Mouse (Mus musculus): ENCODE measurements around the gene Hist1h2ad. TPM values are rescaled to one million over a fixed set of nuclear protein-coding genes. Genes with fewer than 3 reads are reported as not detected.
"Not testable (repeated sequence)": the region's sequence is repeated elsewhere in the genome, so short reads cannot be mapped to it uniquely, and the experiment has no call there.

The Hist1h2ad gene
- polyA plus RNA-seq, 1 experiment from 2014 or later = 3.9 TPM

DNA sequence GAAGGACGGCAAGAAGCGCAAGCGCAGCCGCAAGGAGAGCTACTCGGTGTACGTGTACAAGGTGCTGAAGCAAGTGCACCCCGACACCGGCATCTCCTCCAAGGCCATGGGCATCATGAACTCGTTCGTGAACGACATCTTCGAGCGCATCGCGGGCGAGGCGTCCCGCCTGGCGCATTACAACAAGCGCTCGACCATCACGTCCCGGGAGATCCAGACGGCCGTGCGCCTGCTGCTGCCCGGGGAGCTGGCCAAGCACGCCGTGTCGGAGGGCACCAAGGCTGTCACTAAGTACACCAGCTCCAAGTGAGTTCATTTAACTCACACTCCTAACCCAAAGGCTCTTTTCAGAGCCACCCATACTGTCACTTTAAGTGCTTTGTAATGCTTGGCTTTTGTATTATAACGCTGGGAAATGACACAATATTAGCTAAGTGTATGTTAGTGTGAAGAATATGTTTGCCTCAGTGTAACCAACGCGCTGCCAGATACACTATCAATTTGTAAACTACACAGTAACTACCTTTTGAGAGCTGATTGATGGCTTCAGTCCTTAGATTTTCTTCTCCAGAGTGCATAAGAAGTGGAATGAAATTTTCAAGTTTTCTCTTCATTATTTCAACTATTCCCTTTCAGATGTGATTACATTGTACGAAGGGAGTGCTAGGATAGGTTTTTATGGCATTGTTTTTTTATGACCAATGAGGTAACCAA lies 2.5 kb upstream of the Hist1h2ad start:
- H3K4me3 ChIP-seq (replicated peaks) = peak overlapping the region; percentile 49

DNA sequence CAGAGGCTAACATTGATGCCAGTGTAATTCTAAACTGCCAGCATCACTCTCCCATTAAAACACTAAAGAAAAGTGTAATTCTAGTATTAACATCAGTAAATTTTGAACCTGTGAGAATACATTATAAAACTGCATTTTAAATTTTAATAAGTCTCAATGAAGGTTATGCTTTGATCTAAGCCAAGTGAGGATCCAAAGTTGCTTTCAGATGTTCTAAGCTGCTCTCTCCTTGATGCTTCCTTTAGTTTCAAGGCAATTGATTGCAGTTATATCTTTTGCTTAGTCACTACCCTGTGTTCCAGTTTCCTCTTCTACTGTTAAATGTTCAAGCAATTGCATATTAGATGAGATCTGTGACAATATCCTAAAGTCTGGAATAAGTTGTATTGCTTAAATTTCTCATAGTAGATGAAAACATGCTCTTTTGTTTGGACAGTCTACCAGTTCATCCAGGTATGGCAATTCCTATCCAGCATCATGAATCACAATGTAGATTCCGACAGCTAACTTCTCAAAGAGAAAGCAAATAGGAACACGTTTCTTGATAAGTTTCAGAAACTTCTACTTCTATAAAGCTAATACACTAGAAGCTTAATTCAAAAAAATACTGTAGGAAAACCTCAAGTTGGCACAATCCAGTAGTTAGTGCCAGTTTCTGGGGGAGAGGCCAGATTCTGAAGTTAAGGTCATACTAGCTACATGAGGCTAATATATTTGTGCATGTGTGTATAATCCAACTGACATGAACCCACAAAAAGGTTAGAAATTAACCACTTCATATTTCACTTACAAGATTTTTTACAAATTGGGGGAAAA lies 1.8 kb upstream of the Hist1h2ad start:
- H3K4me1 ChIP-seq = peaks cover 29% of the 10 kb centered on the region
- H3K4me2 ChIP-seq (replicated peaks) = peak overlapping the region; percentile 59
- no peaks in the 10 kb centered on the region for H3K36me3 ChIP-seq
- H3K27me3 ChIP-seq = no peaks in the 10 kb centered on the region
- H3K27ac ChIP-seq (replicated peaks) = peak overlapping the region; percentile 96; the same call in 1 of the 2 replicates
- H3K9ac ChIP-seq = peak overlapping the region; percentile 47
- peak overlapping the region; percentile 49 for H3K4me3 ChIP-seq (replicated peaks)
- H3K9me3 ChIP-seq (replicated peaks) = no peaks in the 10 kb centered on the region
- 26% methylated on average over 2 of the region's 2 CpGs for WGBS
- no peak for ATAC-seq (ENCODE audit: insufficient number of reproducible peaks, low FRiP score, low TSS enrichment, low read depth)

More for the DNA sequence above, 2.5 kb upstream of the Hist1h2ad start:
- Histone ChIP-seq H3K4me1 (peaks cover 21% of the 10 kb centered on the region), H3K9ac (peak overlapping the region; percentile 47), H3K4me2 (replicated peaks) (peak overlapping the region; percentile 59), H3K27ac (replicated peaks) (peak overlapping the region; percentile 96)
- H3K36me3 ChIP-seq; H3K9me3 ChIP-seq (replicated peaks); H3K27me3 ChIP-seq; ATAC-seq (ENCODE audit: insufficient number of reproducible peaks, low FRiP score, low TSS enrichment, low read depth): not testable (repeated sequence)
- under 1% methylated on average over 17 of the region's 34 CpGs for WGBS

DNA sequence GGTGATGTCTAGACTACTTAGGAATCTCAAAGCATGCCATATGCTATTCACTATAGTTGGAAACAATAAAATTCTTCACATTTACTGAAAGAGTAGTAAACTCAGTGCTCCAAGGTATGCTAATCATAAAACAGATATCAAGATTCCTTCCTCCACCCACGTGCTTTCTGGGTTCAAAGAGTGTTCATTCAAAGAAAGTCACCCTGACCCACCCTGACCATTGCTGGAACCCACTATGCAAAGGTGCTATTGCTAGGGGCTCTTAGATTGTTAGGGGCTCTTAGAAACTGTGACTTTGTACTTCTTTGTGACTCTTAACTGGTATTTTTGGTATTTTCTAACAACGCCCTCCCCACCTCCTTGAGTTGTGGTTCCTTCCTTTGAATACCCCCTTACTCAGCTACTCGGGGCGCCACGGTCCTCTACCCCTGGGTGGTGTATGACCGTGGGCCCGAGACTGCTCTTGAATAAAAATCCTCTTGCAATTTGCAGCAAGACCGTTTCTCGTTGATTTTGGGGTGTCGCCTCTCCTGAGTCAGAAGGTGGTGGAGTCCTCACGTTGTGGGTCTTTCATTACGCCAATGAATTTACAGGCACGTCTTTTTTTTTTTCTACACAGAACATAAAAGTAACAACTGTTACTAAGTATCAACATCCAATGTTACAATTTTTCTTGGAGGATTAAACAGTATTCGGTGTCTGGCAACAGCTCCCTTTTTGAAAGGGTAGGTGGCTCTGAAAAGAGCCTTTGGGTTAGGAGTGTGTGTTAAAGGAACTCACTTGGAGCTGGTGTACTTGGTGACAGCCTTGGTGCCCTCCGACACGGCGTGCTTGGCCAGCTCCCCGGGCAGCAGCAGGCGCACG lies 915 bp upstream of the Hist1h2ad start:
- H3K4me3 ChIP-seq (replicated peaks) = peak overlapping the region; percentile 49
- peak overlapping the region; percentile 40 for H3K9ac ChIP-seq
- H3K27ac ChIP-seq (replicated peaks) = peak overlapping the region; percentile 96
- H3K4me2 ChIP-seq (replicated peaks) = peak overlapping the region; percentile 59
- 6% methylated on average over 19 of the region's 20 CpGs for WGBS
- not testable (repeated sequence) for ATAC-seq (ENCODE audit: insufficient number of reproducible peaks, low FRiP score, low TSS enrichment, low read depth); H3K36me3 ChIP-seq; H3K9me3 ChIP-seq (replicated peaks); H3K27me3 ChIP-seq
- peaks cover 29% of the 10 kb centered on the region for H3K4me1 ChIP-seq

DNA sequence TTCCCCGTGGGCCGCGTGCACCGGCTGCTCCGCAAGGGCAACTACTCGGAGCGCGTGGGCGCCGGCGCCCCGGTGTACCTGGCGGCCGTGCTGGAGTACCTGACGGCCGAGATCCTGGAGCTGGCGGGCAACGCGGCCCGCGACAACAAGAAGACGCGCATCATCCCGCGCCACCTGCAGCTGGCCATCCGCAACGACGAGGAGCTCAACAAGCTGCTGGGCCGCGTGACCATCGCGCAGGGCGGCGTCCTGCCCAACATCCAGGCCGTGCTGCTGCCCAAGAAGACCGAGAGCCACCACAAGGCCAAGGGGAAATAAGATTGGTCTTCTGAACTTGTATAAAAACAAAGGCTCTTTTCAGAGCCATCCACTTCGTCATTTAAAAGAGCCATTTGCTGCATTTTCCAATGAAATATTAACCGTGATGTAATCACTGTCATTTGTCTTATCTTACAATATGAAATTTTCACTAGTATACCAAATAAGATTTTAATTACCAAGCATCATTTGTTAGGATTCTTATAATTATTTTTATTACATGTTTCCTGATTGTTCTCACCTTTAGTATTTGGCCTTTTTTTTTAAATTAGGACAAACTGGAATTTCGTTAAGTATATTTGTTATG lies 477 bp downstream of the Hist1h2ad start:
- Histone ChIP-seq H3K4me2 (replicated peaks) (peak overlapping the region; percentile 67), H3K27ac (replicated peaks) (peak overlapping the region; percentile 96), H3K4me1 (peaks cover 29% of the 10 kb centered on the region), H3K4me3 (replicated peaks) (peak overlapping the region; percentile 49)
- H3K36me3 ChIP-seq; H3K9me3 ChIP-seq (replicated peaks); H3K27me3 ChIP-seq; H3K9ac ChIP-seq; ATAC-seq (ENCODE audit: insufficient number of reproducible peaks, low FRiP score, low TSS enrichment, low read depth): not testable (repeated sequence)
- WGBS = 0% methylated on average over 5 of the region's 39 CpGs

DNA sequence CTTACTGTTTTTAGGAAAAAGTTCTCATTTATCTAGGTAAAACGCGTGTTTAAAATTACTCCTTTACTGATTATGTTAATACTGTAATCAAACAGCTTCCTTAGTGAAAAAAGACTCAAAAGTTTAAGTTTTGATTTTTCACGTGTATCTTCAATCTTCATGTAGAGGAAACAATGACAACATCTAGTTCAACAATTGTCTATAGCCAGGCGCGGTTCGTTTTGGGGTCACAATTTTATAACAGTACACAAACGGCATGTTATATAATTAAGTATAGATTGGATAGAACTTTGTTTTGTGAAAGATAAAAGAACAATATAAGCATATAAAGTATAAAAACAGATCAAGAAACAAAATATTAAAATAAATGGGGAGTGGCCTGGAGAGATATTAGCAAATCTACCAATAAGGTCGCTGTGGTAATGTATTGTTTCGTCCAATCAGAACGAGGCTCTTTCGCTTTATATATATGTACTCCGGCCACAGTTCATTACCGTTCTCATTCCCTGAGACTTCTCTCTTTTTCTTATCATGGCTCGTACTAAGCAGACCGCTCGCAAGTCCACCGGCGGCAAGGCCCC lies 1.2 kb downstream of the Hist1h2ad start, which contains the start of gene Hist1h3d:
Hist1h3d (plus strand) TSS at position 493 of the 581 bp plus-strand sequence.
- peak; percentile 55 for ATAC-seq (ENCODE audit: insufficient number of reproducible peaks, low FRiP score, low TSS enrichment, low read depth)
- H3K4me1 ChIP-seq = peaks cover 26% of the 10 kb centered on the region
- under 1% methylated on average over 18 of the region's 18 CpGs for WGBS

DNA sequence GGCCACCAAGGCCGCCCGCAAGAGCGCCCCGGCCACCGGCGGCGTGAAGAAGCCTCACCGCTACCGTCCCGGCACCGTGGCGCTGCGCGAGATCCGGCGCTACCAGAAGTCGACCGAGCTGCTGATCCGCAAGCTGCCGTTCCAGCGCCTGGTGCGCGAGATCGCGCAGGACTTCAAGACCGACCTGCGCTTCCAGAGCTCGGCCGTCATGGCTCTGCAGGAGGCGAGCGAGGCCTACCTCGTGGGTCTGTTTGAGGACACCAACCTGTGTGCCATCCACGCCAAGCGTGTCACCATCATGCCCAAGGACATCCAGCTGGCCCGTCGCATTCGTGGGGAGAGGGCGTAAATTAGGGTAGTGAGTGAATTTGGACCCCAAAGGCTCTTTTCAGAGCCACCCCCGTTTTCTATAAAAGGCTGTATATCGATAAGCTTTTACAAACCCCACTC lies 1.7 kb downstream of the Hist1h2ad start:
- H3K9me3 ChIP-seq (replicated peaks); H3K27me3 ChIP-seq; ATAC-seq (ENCODE audit: insufficient number of reproducible peaks, low FRiP score, low TSS enrichment, low read depth); H3K36me3 ChIP-seq: not testable (repeated sequence)
- Histone ChIP-seq H3K27ac (replicated peaks) (peak overlapping the region; percentile 84), H3K4me1 (peaks cover 28% of the 10 kb centered on the region), H3K4me3 (replicated peaks) (peak overlapping the region; percentile 46), H3K9ac (peak overlapping the region; percentile 44; the same call in 1 of the 2 replicates), H3K4me2 (replicated peaks) (peak overlapping the region; percentile 67)
- WGBS = under 1% methylated on average over 11 of the region's 40 CpGs

More for the DNA sequence above, 1.2 kb downstream of the Hist1h2ad start, which contains the start of gene Hist1h3d:
- Histone ChIP-seq H3K36me3 (no peaks in the 10 kb centered on the region), H3K4me3 (replicated peaks) (peak within 1 kb of the TSS; percentile 46), H3K27ac (replicated peaks) (peak within 1 kb of the TSS; percentile 84), H3K4me2 (replicated peaks) (peak within 1 kb of the TSS; percentile 67), H3K27me3 (no peaks in the 10 kb centered on the region), H3K9me3 (replicated peaks) (no peaks in the 10 kb centered on the region), H3K9ac (peak within 1 kb of the TSS; percentile 44; the same call in 1 of the 2 replicates)

DNA sequence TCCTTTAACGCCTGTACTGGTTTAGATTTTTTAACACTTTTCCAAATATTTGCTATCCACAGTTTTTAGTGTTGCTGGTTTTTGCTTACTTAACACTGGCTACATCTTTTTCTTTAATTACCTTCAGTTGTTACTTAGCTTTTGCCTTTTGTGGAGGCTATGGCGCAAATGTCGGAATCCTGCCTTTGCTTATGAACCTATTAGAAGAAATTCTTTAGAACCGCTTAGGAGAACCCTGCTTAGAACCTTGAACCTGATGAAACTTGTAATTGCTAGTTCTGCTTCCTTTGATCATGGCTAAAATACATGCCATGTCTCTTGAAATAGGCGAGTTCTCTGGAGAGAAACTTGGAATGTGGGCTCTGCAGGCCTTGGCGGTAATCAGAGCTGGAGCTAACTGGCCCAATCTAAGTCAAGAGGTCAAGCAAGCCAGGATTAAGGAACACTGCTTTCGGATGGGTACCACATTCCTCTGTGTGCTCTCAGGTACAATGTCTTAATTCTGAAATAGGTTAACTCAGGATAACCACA lies 2.2 kb downstream of the Hist1h2ad start:
- H3K9me3 ChIP-seq (replicated peaks) = no peaks in the 10 kb centered on the region
- H3K9ac ChIP-seq = peak overlapping the region; percentile 12; the same call in 1 of the 2 replicates
- WGBS = 3% methylated on average over 7 of the region's 7 CpGs
- H3K4me3 ChIP-seq (replicated peaks) = peak overlapping the region; percentile 46
- H3K36me3 ChIP-seq = no peaks in the 10 kb centered on the region
- H3K4me1 ChIP-seq = peaks cover 30% of the 10 kb centered on the region
- no peak for ATAC-seq (ENCODE audit: insufficient number of reproducible peaks, low FRiP score, low TSS enrichment, low read depth)
- no peaks in the 10 kb centered on the region for H3K27me3 ChIP-seq
- peak overlapping the region; percentile 67 for H3K4me2 ChIP-seq (replicated peaks)
- peak overlapping the region; percentile 84 for H3K27ac ChIP-seq (replicated peaks)

DNA sequence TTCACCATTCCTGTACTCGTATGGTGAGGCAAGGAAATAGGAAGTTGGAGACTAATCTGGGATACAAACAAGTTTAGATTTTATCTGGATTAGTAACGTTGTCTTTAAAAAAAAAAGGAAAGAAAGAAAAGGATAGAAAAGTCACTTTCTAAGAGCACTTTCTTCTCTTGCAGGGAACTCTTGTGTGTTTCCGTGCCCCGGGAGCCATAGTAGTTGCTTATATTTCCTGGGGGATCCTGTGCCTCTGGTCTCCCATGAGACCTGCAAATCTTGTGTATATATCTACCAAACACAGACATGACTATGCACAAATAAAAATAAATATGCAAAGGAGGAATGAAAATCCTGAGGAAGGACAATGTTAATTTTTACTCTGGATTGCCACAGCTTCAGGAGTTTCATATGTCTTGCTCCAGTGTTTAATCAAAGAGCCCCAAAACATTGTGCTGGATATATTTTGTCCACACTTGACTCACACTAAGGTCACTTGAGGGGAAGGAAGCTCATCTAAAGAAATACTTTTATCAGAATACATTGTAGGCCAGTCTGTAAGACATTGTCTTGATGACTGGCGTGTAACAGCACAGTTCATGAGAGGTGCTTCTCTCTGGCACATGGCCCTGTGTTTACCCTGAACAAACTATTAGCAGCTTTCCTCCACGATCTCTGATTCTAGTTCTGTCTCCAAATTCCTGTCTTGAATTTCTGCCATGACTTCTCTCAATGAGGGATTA lies 2.9 kb downstream of the Hist1h2ad start:
- Histone ChIP-seq H3K4me3 (replicated peaks) (peak overlapping the region; percentile 46), H3K4me2 (replicated peaks) (peak overlapping the region; percentile 67), H3K9me3 (replicated peaks) (no peaks in the 10 kb centered on the region), H3K27ac (replicated peaks) (peak overlapping the region; percentile 84), H3K9ac (no peak overlapping the region), H3K27me3 (no peaks in the 10 kb centered on the region), H3K36me3 (no peaks in the 10 kb centered on the region), H3K4me1 (peaks cover 32% of the 10 kb centered on the region)
- no peak for ATAC-seq (ENCODE audit: insufficient number of reproducible peaks, low FRiP score, low TSS enrichment, low read depth)
- WGBS = 32% methylated on average over 6 of the region's 6 CpGs

DNA sequence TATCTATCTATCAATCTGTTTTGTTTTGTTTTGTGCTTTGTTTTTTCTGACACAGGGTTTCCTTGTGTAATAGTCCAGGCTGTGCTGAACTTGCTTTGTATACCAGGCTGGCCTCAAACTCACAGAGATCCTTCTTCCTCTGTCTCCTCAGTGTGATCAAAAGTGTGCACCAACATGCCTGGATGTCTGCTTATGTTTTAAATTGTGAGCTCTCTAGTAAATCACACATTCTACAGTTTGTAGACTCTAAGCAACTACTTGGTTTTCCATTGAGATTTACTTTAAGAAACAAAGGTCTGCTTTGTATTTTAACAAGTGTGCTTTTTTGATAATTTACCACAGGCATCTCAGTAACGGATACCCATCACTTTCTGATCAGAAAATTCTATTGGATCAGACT lies 3.7 kb downstream of the Hist1h2ad start:
- no peaks in the 10 kb centered on the region for H3K36me3 ChIP-seq
- ATAC-seq (ENCODE audit: insufficient number of reproducible peaks, low FRiP score, low TSS enrichment, low read depth) = no peak
- H3K4me1 ChIP-seq = peaks cover 33% of the 10 kb centered on the region
- no peak overlapping the region for H3K4me3 ChIP-seq (replicated peaks)
- no peak overlapping the region for H3K9ac ChIP-seq
- 80% methylated on average over 1 of the region's 1 CpGs for WGBS
- H3K4me2 ChIP-seq (replicated peaks) = no peak overlapping the region
- no peaks in the 10 kb centered on the region for H3K27me3 ChIP-seq
- no peaks in the 10 kb centered on the region for H3K9me3 ChIP-seq (replicated peaks)
- no peak overlapping the region for H3K27ac ChIP-seq (replicated peaks)

Data from embryonic facial prominence, embryonic 15.5 days (tissue).